Mouse (Mus musculus) midbrain, embryonic 15.5 days (tissue): ENCODE data around the gene Pxn. TPM values are rescaled to one million over a fixed set of nuclear protein-coding genes. Genes with fewer than 3 reads are reported as not detected.

Source experiments
- ATAC-seq: fragments of 200-750 bp; cut with Nextera tagmentation; replicated peaks from 2 replicates; pipeline ENCODE4 v1.8.0; 2017; ENCODE audit warnings: moderate TSS enrichment
- H3K27ac ChIP-seq: fragments of 300-500 bp; sonication (generic); 2 replicates; pipeline ENCODE4 v1.5.1; 2015; ENCODE audit warnings: mild to moderate bottlenecking, inconsistent platforms
- H3K27me3 ChIP-seq: fragments of 300-500 bp; sonication (generic); replicated peaks from 2 replicates; pipeline ENCODE4 v1.6.1; 2015; ENCODE audit warnings: inconsistent platforms
- H3K36me3 ChIP-seq: fragments of 300-500 bp; sonication (generic); replicated peaks from 2 replicates; pipeline ENCODE4 v1.6.1; 2015; ENCODE audit warnings: inconsistent platforms
- H3K4me1 ChIP-seq: fragments of 300-500 bp; sonication (generic); 2 replicates; pipeline ENCODE4 v1.6.1; 2015; ENCODE audit warnings: inconsistent platforms
- H3K4me2 ChIP-seq: fragments of 300-500 bp; sonication (generic); 2 replicates; pipeline ENCODE4 v1.6.1; 2015; ENCODE audit warnings: inconsistent platforms, mild to moderate bottlenecking, moderate library complexity
- H3K4me3 ChIP-seq: fragments of 300-500 bp; sonication (generic); 2 replicates; pipeline ENCODE4 v1.5.1; 2015; ENCODE audit warnings: mild to moderate bottlenecking, inconsistent platforms
- H3K9ac ChIP-seq: fragments of 300-500 bp; sonication (generic); 2 replicates; pipeline ENCODE4 v1.6.1; 2015; ENCODE audit warnings: mild to moderate bottlenecking, inconsistent platforms
- H3K9me3 ChIP-seq: fragments of 300-500 bp; sonication (generic); 2 replicates; pipeline ENCODE4 v1.6.1; 2016; ENCODE audit warnings: inconsistent platforms
- WGBS: fragments of 180-500 bp; shearing (Covaris S2); methylation state at CpG from one replicate; pipeline ENCODE4 v1.1.7; 2015; ENCODE audit warnings: mixed read lengths; 5-methylcytosine and 5-hydroxymethylcytosine counted together
- polyA plus RNA-seq: library from polyadenylated mRNA; unstranded; fragments of >200 nt; fragmentation: Nextera tagmentation; extraction: Ambion mirVana; gene quantifications from 2 replicates; pipeline ENCODE4 v1.2.1, GENCODE M21; 2015

Gene Pxn
- polyA plus RNA-seq, 1 experiment from 2014 or later, result 20.9 TPM

DNA sequence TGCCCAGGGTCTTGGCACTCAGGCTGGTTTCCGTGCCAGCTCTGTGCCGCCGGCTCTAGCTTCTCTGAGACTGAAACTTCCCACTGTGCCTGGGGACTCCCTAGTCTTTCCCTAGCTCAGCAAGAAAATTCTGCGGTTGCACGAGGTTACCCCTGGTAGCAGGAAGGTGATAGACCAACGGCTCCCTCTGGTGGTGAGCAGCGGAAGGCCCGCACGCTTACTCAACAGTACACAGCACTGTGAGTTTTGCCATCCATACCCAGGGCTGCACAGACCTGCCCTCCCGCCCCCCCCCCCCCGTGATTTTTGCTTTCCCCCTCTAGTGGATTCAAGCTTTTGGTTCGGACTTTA, 32.2 kb downstream of the Pxn start:
- ATAC-seq, result peak; percentile 87
- peaks cover 24% of the 10 kb centered on the region for H3K4me1 ChIP-seq
- H3K9me3 ChIP-seq, result no peaks in the 10 kb centered on the region
- 1% methylated on average over 12 of the region's 12 CpGs for WGBS
- H3K4me2 ChIP-seq, result no peak overlapping the region
- H3K4me3 ChIP-seq, result no peak overlapping the region
- no peaks in the 10 kb centered on the region for H3K27me3 ChIP-seq
- H3K36me3 ChIP-seq, result no peaks in the 10 kb centered on the region
- no peak overlapping the region for H3K9ac ChIP-seq
- H3K27ac ChIP-seq, result no peak overlapping the region

DNA sequence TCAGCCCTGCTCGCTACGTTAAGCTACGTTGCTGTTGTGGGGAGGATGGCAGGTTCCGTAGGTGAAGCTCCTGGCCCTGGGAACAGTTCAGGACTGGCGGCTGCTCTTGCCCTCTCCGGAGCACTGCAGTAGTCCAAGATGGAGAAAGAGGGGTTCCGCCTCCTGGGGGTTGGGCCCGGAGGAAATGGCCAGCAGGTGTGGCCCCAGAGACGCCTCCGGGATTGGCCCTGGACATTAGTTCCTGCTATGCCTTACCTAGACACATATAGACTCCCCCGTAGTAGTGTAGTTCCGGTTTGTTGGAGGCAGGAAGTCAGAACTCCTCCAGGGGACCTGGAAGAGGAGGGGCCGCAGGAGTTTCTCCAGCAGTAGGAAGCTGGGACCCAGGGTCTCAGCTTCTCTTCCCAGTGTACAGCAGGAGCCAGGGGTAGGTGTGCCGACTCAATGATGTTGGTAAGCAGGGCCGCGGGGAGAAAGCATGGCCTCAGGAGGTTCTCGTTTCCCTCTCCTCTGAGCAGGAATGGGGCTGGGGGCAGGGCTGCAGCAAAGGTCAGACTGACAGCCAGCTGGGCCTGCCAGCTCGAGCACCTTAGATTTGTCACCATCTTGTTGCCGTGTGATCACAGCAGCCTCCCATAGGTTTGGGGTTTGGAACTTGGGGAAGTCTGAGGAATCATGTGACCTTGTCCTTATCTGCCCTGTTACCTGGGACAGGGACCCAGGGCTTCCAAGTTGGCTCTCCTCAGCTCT, 36.3 kb downstream of the Pxn start:
- Histone ChIP-seq H3K9me3 (no peaks in the 10 kb centered on the region), H3K36me3 (no peaks in the 10 kb centered on the region; the same call in 1 of the 2 replicates), H3K27ac (no peak overlapping the region), H3K9ac (no peak overlapping the region), H3K4me2 (no peak overlapping the region), H3K4me3 (no peak overlapping the region), H3K27me3 (no peaks in the 10 kb centered on the region), H3K4me1 (peaks cover 25% of the 10 kb centered on the region)
- 76% methylated on average over 19 of the region's 19 CpGs for WGBS
- ATAC-seq, result no peak

DNA sequence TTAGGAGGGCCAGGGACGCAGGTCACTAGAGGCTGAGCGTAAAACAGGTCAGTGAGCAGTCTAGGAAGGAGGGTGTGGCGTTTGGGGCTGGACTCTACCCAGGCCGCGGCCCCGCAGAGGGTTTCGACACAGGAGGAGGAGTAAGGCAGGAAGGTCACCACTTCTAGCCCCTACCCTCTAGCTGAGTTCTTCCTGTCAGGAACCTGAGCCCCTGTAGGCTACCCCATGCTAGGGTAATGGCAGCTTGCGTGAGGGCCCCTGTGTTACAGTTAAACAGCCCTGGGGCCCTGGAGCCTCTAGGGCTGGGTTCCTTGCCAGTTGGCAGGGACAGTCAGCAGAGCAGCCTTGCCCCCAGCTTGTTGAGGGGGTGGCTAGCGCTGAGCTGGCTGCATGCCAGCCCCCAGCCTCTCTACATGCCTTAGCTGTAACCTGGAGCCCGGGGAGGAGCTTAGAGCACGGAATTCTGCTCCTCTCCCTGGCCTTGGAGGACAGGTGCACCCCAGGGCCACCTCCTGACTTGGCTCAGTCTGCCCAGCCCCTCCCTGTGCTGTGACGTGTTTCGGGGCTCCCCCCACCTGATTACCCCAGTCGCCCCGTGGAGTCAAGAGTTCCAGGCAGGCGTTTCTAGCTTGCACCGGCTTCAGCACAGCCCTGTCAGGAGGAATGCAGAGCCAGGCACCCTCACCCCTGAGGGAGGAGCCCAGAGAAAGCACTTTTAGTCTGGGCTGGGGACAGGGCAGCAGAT, 37.2 kb downstream of the Pxn start:
- peak; percentile 53 for ATAC-seq
- Histone ChIP-seq H3K27me3 (no peaks in the 10 kb centered on the region), H3K9ac (no peak overlapping the region), H3K4me2 (no peak overlapping the region), H3K4me1 (peaks cover 20% of the 10 kb centered on the region), H3K27ac (no peak overlapping the region), H3K36me3 (no peaks in the 10 kb centered on the region; the same call in 1 of the 2 replicates), H3K9me3 (no peaks in the 10 kb centered on the region), H3K4me3 (no peak overlapping the region)
- 69% methylated on average over 17 of the region's 17 CpGs for WGBS

DNA sequence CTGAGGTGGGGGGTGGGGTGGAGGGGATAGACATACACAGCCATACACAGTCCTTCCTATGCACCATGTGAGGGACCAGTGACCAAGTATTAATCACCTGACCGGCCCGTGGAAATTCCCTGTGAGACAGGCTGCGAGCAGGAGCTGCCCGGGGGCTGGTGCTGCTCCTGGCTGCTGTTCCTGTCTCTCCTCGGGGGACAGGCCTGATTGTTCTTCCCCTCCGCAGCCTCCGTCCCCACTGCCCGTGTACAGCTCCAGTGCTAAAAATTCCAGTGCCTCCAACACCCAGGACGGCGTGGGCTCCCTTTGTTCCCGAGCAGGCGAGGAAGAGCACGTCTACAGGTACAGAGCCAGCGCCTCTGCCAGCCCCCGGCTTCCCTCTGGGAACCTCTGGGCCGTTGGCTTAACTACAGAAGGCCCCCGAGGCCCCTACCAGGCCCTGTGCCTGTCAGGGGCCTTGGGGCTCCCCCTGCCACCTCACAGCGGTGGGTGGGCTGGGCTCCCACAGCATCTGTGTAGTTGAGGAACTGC, 38.2 kb downstream of the Pxn start:
- Histone ChIP-seq H3K36me3 (no peaks in the 10 kb centered on the region; the same call in 1 of the 2 replicates), H3K27ac (no peak overlapping the region), H3K9me3 (no peaks in the 10 kb centered on the region), H3K4me1 (peaks cover 20% of the 10 kb centered on the region), H3K27me3 (no peaks in the 10 kb centered on the region), H3K4me3 (no peak overlapping the region), H3K4me2 (no peak overlapping the region), H3K9ac (no peak overlapping the region)
- no peak for ATAC-seq
- 49% methylated on average over 18 of the region's 18 CpGs for WGBS

DNA sequence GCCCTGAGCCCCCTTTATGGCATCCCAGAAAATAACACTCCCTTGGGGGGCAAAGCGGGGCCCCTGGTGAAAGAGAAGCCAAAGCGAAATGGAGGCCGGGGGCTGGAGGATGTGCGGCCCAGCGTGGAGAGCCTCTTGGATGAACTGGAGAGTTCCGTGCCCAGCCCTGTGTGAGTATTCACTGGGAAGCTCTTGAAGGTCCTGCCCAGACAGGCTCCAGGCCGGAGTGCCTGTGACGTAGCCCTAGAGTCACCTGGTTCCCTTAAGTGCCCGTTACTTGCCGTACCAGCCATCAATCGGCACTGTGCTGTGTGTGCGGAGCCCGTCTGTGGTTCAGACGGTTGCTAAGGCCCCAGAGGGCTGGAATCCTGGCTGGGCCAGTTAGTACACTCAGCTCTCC, 39.2 kb downstream of the Pxn start:
- peaks cover 20% of the 10 kb centered on the region for H3K4me1 ChIP-seq
- no peaks in the 10 kb centered on the region; the same call in 1 of the 2 replicates for H3K36me3 ChIP-seq
- 83% methylated on average over 14 of the region's 14 CpGs for WGBS
- H3K9ac ChIP-seq, result no peak overlapping the region
- H3K27me3 ChIP-seq, result no peaks in the 10 kb centered on the region
- H3K4me2 ChIP-seq, result no peak overlapping the region
- H3K4me3 ChIP-seq, result no peak overlapping the region
- no peak overlapping the region for H3K27ac ChIP-seq
- H3K9me3 ChIP-seq, result no peaks in the 10 kb centered on the region
- no peak for ATAC-seq

DNA sequence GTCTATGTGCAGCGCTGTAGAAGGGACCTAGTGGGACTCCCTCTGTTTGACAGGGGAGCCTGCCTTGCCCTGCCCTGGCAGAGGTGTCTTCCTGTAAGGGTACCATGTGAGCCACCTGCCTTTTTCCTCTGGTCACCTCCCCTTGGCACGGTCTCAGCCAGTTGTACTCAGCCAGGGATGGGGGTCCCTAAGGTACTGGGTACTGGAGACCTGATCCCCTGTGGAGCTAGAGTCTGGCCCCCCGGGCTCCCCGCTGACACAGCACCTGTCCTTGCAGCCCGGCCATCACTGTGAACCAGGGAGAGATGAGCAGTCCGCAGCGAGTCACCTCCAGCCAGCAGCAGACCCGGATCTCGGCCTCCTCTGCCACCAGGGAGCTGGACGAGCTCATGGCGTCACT, 40.1 kb downstream of the Pxn start:
- H3K4me1 ChIP-seq, result peaks cover 20% of the 10 kb centered on the region
- H3K9ac ChIP-seq, result no peak overlapping the region
- H3K27ac ChIP-seq, result no peak overlapping the region
- no peaks in the 10 kb centered on the region for H3K9me3 ChIP-seq
- H3K27me3 ChIP-seq, result no peaks in the 10 kb centered on the region
- no peak overlapping the region for H3K4me3 ChIP-seq
- WGBS, result 68% methylated on average over 11 of the region's 11 CpGs
- no peak overlapping the region for H3K4me2 ChIP-seq
- ATAC-seq, result no peak
- no peaks in the 10 kb centered on the region; the same call in 1 of the 2 replicates for H3K36me3 ChIP-seq

DNA sequence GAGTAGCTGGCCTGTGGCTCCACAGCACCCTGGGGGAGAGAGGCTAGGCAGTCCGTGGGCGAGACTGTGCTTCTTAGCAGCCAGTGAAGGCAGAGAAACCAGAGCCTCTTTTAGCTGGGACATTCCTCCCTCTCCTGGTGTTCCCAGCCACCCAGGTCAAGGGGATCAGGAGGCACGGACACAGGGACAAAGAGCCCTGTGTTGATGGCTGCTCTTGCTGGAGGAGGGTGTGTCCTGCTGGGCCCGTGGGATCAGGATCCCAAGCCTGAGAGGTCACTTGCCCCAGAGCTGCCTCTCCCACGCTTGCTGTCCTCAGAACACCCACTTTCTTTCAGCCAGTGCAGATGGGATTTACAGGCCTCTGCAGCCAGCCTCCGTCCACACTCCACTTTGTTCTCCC, 40.5 kb downstream of the Pxn start:
- H3K4me2 ChIP-seq, result no peak overlapping the region
- 33% methylated on average over 6 of the region's 6 CpGs for WGBS
- no peak overlapping the region for H3K9ac ChIP-seq
- H3K36me3 ChIP-seq, result no peaks in the 10 kb centered on the region; the same call in 1 of the 2 replicates
- H3K4me3 ChIP-seq, result no peak overlapping the region
- no peak overlapping the region for H3K27ac ChIP-seq
- no peak for ATAC-seq
- no peaks in the 10 kb centered on the region for H3K27me3 ChIP-seq
- H3K4me1 ChIP-seq, result peaks cover 20% of the 10 kb centered on the region
- H3K9me3 ChIP-seq, result no peaks in the 10 kb centered on the region

DNA sequence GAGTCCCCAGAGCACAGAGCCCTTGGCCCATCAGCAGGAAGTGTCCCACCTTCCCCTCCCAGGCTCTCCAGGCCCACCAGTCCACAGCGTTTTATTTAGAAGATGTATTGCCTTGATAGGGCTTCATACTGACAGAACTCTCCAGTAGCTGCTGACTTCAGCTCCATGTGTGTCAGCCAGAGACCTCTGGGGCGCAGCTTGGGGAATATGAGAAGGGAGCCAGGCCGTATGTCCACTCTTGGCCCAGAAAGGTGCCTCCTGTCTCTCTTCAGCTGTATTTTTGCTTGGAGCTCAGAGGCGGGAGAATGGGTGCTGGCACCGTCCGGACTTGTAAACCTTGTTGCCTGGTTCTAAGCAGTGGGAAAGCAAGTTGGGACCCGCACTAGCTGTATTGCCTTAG, 40.9 kb downstream of the Pxn start:
- H3K27ac ChIP-seq, result no peak overlapping the region
- H3K9ac ChIP-seq, result no peak overlapping the region
- peaks cover 20% of the 10 kb centered on the region for H3K4me1 ChIP-seq
- no peaks in the 10 kb centered on the region for H3K9me3 ChIP-seq
- no peaks in the 10 kb centered on the region for H3K27me3 ChIP-seq
- no peak overlapping the region for H3K4me3 ChIP-seq
- H3K36me3 ChIP-seq, result peaks cover 3% of the 10 kb centered on the region; the same call in 1 of the 2 replicates
- no peak overlapping the region for H3K4me2 ChIP-seq
- WGBS, result 87% methylated on average over 7 of the region's 7 CpGs
- ATAC-seq, result no peak

DNA sequence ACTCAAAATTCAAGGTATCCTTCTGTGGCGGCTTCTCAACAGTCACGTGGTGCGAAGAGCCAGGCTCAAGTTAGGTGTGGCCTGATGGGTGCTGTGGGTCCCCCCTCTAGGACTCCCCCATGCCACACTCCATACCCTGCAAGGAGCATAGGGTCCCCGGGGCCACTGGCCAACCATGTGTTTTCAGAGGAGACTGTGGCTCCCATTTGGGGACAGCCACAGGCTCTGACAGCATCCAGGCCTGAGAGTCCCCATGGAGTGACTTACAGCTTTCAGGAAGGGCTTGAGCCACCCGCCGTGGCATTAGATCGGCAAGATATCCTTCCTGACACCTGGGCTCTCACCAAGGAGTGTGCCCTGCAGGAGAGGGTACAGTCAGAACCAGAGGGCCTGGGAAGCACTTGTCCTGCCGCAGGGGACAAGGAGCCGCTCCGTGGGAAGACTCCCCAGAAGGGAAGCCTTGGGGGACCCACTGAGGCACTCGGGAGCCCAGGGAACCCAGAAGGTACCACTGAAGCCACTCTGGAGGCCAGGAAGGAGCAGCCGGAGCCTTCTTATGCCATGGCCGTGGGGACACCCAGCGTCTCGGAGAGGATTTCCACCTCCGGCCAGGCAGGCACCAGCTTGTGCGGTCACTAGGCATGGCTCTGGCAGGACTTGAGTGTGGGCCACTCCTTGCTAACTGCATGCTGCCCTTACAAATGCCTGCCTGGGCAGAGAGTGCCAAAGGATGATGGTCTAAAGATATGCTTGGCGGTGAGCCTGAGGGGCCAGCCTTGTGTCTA, 42.2 kb downstream of the Pxn start:
- Histone ChIP-seq H3K36me3 (peaks cover 3% of the 10 kb centered on the region; the same call in 1 of the 2 replicates), H3K27me3 (no peaks in the 10 kb centered on the region), H3K4me2 (no peak overlapping the region), H3K9me3 (no peaks in the 10 kb centered on the region), H3K4me1 (peaks cover 10% of the 10 kb centered on the region), H3K9ac (no peak overlapping the region), H3K4me3 (no peak overlapping the region), H3K27ac (no peak overlapping the region)
- 93% methylated on average over 18 of the region's 18 CpGs for WGBS
- ATAC-seq, result no peak

DNA sequence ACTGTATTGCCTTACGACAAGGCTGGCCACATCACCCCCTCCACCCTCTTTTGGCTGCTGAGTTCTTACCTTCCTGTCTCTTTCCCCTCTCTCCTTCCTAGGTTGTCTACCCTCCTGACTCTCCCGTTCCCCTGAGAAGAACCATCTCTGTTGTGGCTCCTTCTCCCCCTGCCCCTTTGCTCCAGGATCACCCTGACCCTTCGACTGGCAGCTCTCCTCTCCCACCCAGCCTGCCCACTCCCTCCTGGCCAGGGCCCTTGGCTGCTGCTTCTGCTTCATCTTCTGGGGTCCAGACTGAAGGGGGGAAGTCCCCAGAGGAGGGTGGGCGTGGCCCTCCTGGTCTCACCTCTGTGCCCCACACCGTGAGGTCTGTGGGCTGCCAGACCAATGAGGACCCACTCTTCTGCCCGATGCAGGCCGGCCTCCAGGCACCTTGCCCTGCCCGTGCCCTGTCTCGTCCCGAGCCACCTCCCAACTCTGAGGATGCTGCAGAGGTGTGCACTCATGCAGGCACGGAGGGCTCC, 44.1 kb downstream of the Pxn start:
- Histone ChIP-seq H3K4me3 (no peak overlapping the region), H3K27ac (no peak overlapping the region), H3K4me1 (no peaks in the 10 kb centered on the region), H3K27me3 (no peaks in the 10 kb centered on the region), H3K36me3 (peaks cover 3% of the 10 kb centered on the region; the same call in 1 of the 2 replicates), H3K4me2 (no peak overlapping the region), H3K9me3 (no peaks in the 10 kb centered on the region), H3K9ac (no peak overlapping the region)
- ATAC-seq, result no peak
- WGBS, result 88% methylated on average over 11 of the region's 11 CpGs

DNA sequence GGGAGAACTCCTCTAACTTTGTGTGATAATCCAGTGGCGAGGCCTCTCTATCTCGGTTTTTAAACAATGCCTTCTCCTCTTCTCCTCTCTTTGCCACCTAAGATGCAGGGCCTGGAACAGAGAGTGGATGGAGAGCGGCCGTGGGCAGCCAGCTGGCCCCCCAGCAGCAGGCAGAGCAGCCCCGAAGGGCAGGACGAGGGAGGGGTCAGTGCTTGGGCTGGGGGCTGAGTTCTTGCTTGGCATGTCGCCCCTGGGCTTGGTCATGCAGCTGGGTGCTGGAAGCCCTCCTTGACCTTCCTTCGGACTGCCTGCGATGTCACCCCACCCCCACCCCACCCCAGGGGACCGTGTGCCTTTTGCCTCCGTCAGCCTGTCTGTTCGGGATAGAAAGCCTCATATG, 44.9 kb downstream of the Pxn start:
- H3K9ac ChIP-seq, result no peak overlapping the region
- H3K9me3 ChIP-seq, result no peaks in the 10 kb centered on the region
- H3K4me1 ChIP-seq, result no peaks in the 10 kb centered on the region
- H3K27ac ChIP-seq, result no peak overlapping the region
- no peak overlapping the region for H3K4me3 ChIP-seq
- peaks cover 3% of the 10 kb centered on the region; the same call in 1 of the 2 replicates for H3K36me3 ChIP-seq
- WGBS, result 73% methylated on average over 12 of the region's 12 CpGs
- no peak for ATAC-seq
- no peak overlapping the region for H3K4me2 ChIP-seq
- no peaks in the 10 kb centered on the region for H3K27me3 ChIP-seq

DNA sequence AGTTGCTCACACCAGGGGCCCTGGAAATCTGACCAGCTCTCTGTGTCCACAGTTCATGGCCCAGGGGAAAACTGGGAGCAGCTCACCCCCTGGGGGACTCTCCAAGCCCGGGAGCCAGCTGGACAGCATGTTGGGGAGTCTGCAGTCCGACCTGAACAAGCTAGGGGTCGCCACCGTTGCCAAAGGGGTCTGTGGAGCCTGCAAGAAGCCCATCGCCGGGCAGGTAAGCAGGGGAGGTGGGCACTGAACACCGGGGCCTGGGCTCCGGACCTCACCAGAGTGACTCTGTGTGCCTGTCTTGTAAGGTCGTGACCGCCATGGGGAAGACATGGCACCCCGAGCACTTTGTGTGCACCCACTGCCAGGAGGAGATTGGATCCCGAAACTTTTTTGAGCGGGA, 45.3 kb downstream of the Pxn start:
- H3K27me3 ChIP-seq, result no peaks in the 10 kb centered on the region
- H3K9ac ChIP-seq, result no peak overlapping the region
- H3K36me3 ChIP-seq, result peaks cover 3% of the 10 kb centered on the region; the same call in 1 of the 2 replicates
- H3K4me2 ChIP-seq, result no peak overlapping the region
- WGBS, result 89% methylated on average over 13 of the region's 13 CpGs
- H3K27ac ChIP-seq, result no peak overlapping the region
- ATAC-seq, result no peak
- no peaks in the 10 kb centered on the region for H3K9me3 ChIP-seq
- H3K4me3 ChIP-seq, result no peak overlapping the region
- H3K4me1 ChIP-seq, result no peaks in the 10 kb centered on the region
